9 mouse cellular contexts compared by ENCODE assay signal in genomic region chr8:88555669-88556068, GRCm38 (mm10). TPM values are rescaled to one million over a fixed set of nuclear protein-coding genes. Genes with fewer than 3 reads are reported as not detected.
DNase-seq lines count a peak whose midpoint lies in the region; ATAC-seq lines count a peak whose summit lies in the region.
"Had no signal": no experiment of that assay in that cellular context is flagged by ENCODE, and none has a peak within 500 bp of the region (broad histone marks: within the 10 kb centered on the region; RNA-seq: fewer than 3 reads in every experiment).

No protein-coding gene starts in this region.

- H3K27me3 ChIP-seq in liver, embryonic 15.5 days: no peaks in the 10 kb centered on the region

- peaks cover 13% of the 10 kb centered on the region for H3K4me1 ChIP-seq in brown adipose tissue, adult 24 weeks (ENCODE audit: control insufficient read depth, insufficient read depth, insufficient read length, low read length)
- H3K4me1 ChIP-seq in liver, embryonic 15.5 days (replicated peaks): no peaks in the 10 kb centered on the region

- H3K4me2 ChIP-seq in liver, embryonic 15.5 days: no peak overlapping the region

- no peaks in the 10 kb centered on the region for H3K36me3 ChIP-seq in liver, embryonic 15.5 days (replicated peaks)

- WGBS in liver, embryonic 15.5 days (ENCODE audit: insufficient replicate concordance): 61% methylated on average over 4 of the region's 4 CpGs

- H3K4me3 ChIP-seq in brown adipose tissue, adult 24 weeks (ENCODE audit: insufficient read depth, low read depth, low read length): no peak overlapping the region
- H3K4me3 ChIP-seq in liver, embryonic 15.5 days (replicated peaks): no peak overlapping the region

- peak; percentile 67 for DNase-seq in gastrocnemius, adult 18-20 months (ENCODE audit: low spot score)
- peak; percentile 78 for DNase-seq in heart, postnatal 25 days (ENCODE audit: low spot score)
- no peak for DNase-seq in retina, postnatal 1 day
- no peak for DNase-seq in right cerebral cortex, postnatal 14 days
- DNase-seq in left cerebral cortex, adult 8-10 months (ENCODE audit: low spot score in 2 of 2): no peak

- peak; percentile 40; the same call in 1 of the 2 replicates for ATAC-seq in liver, embryonic 15.5 days (ENCODE audit: insufficient read depth)
- ATAC-seq in granulocyte monocyte progenitor cell, adult 5-6 weeks (replicated peaks; ENCODE audit: poor library complexity, severe bottlenecking): no peak

- H3K9ac ChIP-seq in liver, embryonic 15.5 days: no peak overlapping the region
- H3K9ac ChIP-seq: liver, embryonic 14.5 days had no signal

- intact Hi-C loops in heart, postnatal 25 days (cut with DNase I): no loop called here

- H3K27ac ChIP-seq in brown adipose tissue, adult 24 weeks (replicated peaks; ENCODE audit: low read depth, low read length): peak overlapping the region; percentile 88
- no peak overlapping the region for H3K27ac ChIP-seq in liver, embryonic 15.5 days (replicated peaks)
- H3K27ac ChIP-seq: liver, embryonic 14.5 days had no signal

- H3K9me3 ChIP-seq in liver, embryonic 15.5 days (replicated peaks): no peaks in the 10 kb centered on the region

RNA-seq across cellular contexts. Expression of gene Nkd1, which starts 34.5 kb away (rescaled TPM):
- 1.0 and 2.6 TPM in 2 replicates for polyA plus RNA-seq in brown adipose tissue, adult 24 weeks (2012; ENCODE audit: insufficient read depth, insufficient read length, missing spikeins)
- total RNA-seq in gastrocnemius, adult 18-20 months (2021): 1 to 10 TPM; 1.3 to 1.8 TPM
- total RNA-seq in heart, postnatal 25 days (2021): 1 to 10 TPM; 2.9 to 3.9 TPM
- polyA plus RNA-seq in liver, embryonic 15.5 days (2015; fragmentation: Nextera tagmentation; extraction: Ambion mirVana): 1.8 and 1.9 TPM in 2 replicates
- 0.73 TPM in 1 of 2 replicates, not detected in the other for total RNA-seq in granulocyte monocyte progenitor cell, adult 5-6 weeks (2014; fragmentation: Nextera tagmentation)
- 0.10 and 0.13 TPM in 2 replicates for total RNA-seq in granulocyte monocyte progenitor cell, adult 5-6 weeks (2017)
- 10 to 100 TPM; 11.1 to 15.6 (median 14.6) TPM for total RNA-seq in left cerebral cortex, adult 8-10 months (2022)

Comparison
In these comparisons a context has a peak if more than half of its experiments do, and no peak if none do; other contexts are left out.
1. DNase-seq: peak in gastrocnemius, adult 18-20 months (single experiment) and heart, postnatal 25 days (single experiment); none in retina, postnatal 1 day (single experiment), right cerebral cortex, postnatal 14 days (single experiment) and left cerebral cortex, adult 8-10 months (0 of 2).